Mouse (Mus musculus): ENCODE measurements around the gene Pim1.
"Not testable (repeated sequence)": the region's sequence is repeated elsewhere in the genome, so short reads cannot be mapped to it uniquely, and the experiment has no call there.

The Pim1 gene

GRCm38 (mm10) chr17:29494062-29494731 is 3.6 kb downstream of the Pim1 start:
- DNase-seq (ENCODE audit: low spot score in 2 of 2), result no peak

- DNase-seq (ENCODE audit: low spot score in 2 of 2), result no peak
Observed at GRCm38 (mm10) chr17:29494732-29495076, 4.2 kb downstream of the Pim1 start.

GRCm38 (mm10) chr17:29496211-29497070 is 5.9 kb downstream of the Pim1 start:
- DNase-seq (ENCODE audit: low spot score in 2 of 2), result no peak

DNA sequence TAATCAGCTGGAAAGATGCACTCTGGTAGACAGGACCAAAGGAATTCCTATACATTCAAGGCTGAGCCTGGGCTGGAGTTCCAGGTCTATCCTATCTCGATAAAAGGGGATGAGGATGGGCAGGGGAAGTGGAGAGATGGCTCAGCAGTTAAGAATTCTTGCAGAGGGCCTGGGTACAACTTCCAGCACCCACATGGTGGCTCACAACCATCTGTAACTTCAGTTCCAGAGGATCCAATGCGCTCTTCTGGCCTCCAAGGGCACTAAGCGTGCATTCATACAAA is 6.5 kb downstream of the Pim1 start:
- no peak for DNase-seq (ENCODE audit: low spot score in 2 of 2)

GRCm38 (mm10) chr17:29497481-29497880 is 6.9 kb downstream of the Pim1 start:
- DNase-seq (ENCODE audit: low spot score in 2 of 2), result not testable (repeated sequence)

- peak; percentile 36 to 48 for DNase-seq (ENCODE audit: low spot score in 2 of 2)
Observed at GRCm38 (mm10) chr17:29498028-29498427, 7.5 kb downstream of the Pim1 start.

DNA sequence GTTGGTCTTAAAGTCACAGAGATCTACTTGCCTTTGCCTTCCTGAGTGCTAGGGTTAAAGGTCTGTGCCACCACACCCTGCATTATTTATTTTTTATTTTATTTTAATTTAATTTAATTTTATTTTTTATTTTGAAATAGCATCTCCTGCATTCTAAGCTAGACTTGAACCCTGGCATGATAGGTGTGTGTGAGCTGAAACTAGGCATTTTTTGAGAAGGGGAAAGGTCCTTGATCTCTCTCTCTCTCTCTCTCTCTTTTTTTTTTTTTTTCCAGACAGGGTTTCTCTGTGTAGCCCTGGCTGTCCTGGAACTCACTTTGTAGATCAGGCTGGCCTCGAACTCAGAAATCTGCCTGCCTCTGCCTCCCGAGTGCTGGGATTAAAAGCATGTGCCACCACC is 8.4 kb downstream of the Pim1 start:
- DNase-seq (ENCODE audit: low spot score in 2 of 2), result not testable (repeated sequence)

DNA sequence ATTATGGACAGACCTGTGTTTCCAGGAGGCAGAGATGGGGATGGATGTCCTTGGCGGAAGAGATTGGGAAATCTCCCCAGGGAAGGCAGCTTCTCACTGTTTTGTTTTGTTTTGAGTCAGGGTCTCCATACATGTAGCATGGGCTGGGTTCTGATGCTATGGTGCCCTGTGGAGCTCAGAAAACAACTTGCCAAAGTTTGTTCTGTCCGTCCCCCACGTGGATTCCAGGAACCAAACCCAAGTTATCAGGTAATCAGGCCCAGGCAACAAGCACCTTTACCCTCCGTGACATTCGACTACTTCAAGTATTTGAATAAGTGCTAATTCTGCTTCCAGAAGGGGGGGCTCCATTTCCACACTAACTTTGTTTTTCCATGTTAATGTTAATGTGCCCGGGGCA is 9.0 kb downstream of the Pim1 start:
- DNase-seq (ENCODE audit: low spot score in 2 of 2), result no peak

DNA sequence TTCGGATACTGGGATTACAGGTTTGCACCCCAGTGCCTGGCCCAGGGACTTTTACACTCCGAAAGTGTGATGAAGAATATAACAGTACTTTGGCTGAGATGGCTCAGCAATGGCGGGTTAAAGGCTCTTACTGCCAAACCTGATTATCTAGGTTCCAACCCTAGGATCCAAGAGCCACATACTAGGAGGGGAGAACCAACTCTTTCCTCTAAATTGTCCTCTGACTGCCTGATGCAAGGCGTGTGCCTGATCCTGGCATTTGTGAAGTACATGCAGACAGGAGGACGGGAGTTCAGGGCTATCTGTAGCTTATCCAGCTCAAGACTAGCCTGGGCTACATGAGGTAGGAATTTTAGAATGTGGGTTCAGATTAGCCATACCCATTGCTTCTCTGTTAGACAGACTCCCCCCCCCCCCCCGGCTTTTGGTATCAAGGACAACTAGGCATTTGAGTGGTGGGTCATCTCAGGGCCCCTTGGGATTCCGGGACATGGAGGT is 9.7 kb downstream of the Pim1 start:
- no peak for DNase-seq (ENCODE audit: low spot score in 2 of 2)

- no peak for DNase-seq (ENCODE audit: low spot score in 2 of 2)
Observed at GRCm38 (mm10) chr17:29500802-29501469, 10.4 kb downstream of the Pim1 start.

- DNase-seq (ENCODE audit: low spot score in 2 of 2), result no peak
Observed at GRCm38 (mm10) chr17:29502005-29502668, 11.6 kb downstream of the Pim1 start.

DNA sequence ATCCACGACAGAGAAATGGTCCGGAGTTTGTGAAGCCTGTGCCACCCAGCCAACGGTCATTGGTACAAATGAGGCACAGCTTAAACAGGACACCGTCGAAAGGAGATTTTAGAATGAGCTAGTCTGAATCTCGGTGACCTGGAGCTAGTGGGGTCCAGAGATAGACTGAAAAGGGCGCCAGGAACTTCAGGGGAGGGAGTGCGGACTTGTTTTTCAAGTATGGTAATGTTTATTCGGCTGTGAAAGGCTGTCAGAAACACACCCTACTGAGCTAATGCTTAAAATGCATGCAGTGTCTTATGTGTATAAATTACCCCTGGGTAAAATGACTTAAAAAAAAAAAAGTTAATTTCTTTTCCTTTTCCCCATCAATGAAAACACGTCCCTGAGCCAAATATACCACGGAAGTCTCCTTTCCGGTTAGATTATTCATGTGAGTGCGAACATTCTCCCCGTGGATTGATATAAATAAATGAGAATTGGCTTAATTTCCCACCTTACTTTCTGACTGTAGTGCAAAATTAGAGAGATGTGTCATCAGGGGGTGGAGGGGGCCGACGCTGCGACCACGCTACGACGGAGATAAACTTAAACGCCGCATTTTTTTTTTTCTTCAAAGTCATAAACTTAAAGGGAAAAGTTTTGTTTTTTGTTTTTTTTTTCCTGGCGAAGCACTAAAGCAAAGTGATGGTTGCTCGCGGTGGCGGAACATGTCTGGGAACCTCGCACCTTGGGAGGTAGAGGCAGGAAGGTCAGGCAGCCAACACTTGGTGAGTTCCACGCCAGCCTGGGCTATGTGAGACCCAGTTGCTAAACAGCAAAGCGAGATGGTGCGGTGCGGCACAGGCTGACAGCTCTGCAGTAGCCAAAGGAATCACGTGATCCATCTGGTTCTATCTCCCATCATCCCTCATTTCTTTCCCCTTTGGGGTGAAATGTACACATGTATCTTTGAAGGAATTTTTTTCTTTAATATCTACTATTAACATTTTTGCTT is 12.4 kb downstream of the Pim1 start:
- no peak for DNase-seq (ENCODE audit: low spot score in 2 of 2)

GRCm38 (mm10) chr17:29503700-29504099 is 13.1 kb downstream of the Pim1 start:
- DNase-seq (ENCODE audit: low spot score in 2 of 2), result no peak

DNA sequence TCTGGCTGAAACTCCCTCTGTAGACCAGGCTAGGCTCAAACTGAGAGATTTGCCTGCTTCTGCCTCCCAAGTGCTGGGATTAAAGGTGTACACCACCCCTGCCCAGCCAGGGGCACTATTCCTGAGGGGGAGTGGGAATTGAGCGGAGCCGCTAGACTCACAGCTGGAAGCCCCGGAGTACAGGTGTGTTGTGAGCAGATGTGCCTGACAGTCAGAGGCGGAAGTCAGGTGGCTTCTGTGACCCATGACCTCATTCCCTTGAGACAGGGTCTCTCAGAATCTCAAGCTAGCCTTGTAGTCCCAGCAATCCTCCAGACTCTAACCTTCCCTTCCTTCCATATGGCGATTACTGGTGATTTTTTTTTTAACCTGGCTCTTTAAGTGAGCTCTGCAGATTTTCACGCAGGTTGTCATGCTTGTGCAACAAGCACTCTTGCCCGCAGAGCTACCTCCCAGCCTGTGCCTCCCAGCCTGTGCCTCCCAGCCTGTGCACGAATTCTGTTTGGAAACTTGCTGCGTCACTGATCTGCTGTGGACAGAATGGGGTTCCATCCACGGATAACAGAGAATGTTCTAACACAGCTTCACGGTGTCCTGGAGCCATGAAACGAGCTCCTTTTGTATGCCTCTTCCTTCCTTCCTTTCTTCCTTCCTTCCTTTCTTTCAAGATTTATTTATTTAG is 18.5 kb downstream of the Pim1 start:
- no peak for DNase-seq (ENCODE audit: low spot score in 2 of 2)

- no peak for DNase-seq (ENCODE audit: low spot score in 2 of 2)
Observed at GRCm38 (mm10) chr17:29510691-29511090, 20.1 kb downstream of the Pim1 start.

GRCm38 (mm10) chr17:29513044-29513730 is 22.6 kb downstream of the Pim1 start:
- peak; percentile 45 to 62 for DNase-seq (ENCODE audit: low spot score in 2 of 2)

- DNase-seq (ENCODE audit: low spot score in 2 of 2), result peak; percentile 84 to 88
Observed at GRCm38 (mm10) chr17:29514435-29514834, 23.9 kb downstream of the Pim1 start.

GRCm38 (mm10) chr17:29518665-29519064 is 28.1 kb downstream of the Pim1 start:
- DNase-seq (ENCODE audit: low spot score in 2 of 2), result not testable (repeated sequence)

DNA sequence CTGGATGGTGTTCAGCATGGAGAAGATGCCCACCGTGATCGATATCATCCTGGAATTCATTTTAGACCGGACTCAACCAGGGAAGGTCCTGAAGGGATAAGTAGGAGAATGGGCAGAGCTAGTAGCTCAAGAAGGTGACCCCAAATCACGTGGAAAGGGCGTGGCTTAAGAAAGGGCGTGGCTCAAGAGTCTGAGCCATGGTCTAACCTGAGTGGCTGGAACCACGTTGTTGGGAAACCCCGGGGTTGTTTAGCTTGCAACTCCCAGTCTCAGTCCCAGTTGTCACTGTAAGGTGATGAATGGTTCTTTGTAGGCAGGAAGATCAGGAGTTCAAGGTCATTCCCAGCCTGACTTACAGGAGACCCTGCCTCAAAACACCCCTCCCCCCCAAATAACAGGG is 29.2 kb downstream of the Pim1 start:
- no peak for DNase-seq (ENCODE audit: low spot score in 2 of 2)

- no peak for DNase-seq (ENCODE audit: low spot score in 2 of 2)
Observed at GRCm38 (mm10) chr17:29525613-29526012, 35.1 kb downstream of the Pim1 start.
